ENCODE assay signal across 9 mouse cellular contexts in the genomic region with DNA sequence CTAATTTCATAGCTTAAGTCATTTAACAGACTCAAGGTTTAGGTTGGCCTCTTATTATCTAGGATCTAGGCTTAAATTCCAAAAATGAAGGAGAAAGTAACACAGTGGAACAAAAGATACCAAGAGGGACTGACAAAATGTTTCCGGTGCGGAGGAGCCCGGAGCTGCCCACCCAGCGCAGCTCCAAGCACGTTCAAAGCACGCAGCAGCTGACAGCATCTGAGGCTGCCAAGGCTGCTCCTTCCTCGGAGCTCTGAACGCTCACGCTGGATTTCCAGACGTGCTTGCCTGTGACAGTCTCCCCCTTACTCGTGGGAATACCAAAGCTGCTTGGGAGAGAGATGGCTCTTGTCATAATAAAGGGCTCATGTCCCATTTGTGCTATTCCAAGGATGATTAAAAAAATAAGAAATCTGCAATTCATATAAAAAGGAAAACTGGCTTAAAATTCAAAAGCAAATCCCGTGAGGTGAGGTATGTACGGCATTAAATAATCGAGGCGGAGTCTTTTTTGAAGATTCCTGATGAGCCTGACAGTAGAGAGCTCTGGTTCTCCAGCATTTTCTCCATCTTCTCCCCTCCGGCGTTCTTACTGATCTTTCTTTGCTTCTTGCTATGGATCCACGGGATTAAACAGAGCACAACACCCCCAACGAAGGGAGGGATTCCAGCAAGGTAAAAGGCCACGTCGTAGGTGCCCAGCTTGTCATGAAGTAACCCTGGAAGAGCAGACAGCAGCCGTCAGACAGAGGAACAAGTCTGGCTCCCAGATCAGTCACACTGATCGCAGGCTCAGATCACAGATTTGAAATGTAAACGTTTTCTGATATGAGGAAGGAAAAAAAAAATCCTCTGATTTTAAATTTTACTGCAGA. TPM values are rescaled to one million over a fixed set of nuclear protein-coding genes. Genes with fewer than 3 reads are reported as not detected.
DNase-seq lines count a peak whose midpoint lies in the region; ATAC-seq lines count a peak whose summit lies in the region.
"Had no signal": no experiment of that assay in that cellular context is flagged by ENCODE, and none has a peak within 500 bp of the region (broad histone marks: within the 10 kb centered on the region; RNA-seq: fewer than 3 reads in every experiment).

No protein-coding gene starts in this region.

- no peaks in the 10 kb centered on the region for H3K36me3 ChIP-seq in heart, embryonic 11.5 days (ENCODE audit: control insufficient read depth, insufficient read depth, low read length)
- H3K36me3 ChIP-seq in midbrain, embryonic 13.5 days = no peaks in the 10 kb centered on the region
- H3K36me3 ChIP-seq in midbrain, embryonic 11.5 days (ENCODE audit: control insufficient read depth, insufficient read depth, low read length) = no peaks in the 10 kb centered on the region
- no peaks in the 10 kb centered on the region; the same call in 1 of the 2 replicates for H3K36me3 ChIP-seq in intestine, embryonic 15.5 days
- H3K36me3 ChIP-seq in kidney, embryonic 15.5 days = no peaks in the 10 kb centered on the region
- H3K36me3 ChIP-seq in kidney, embryonic 14.5 days (ENCODE audit: control insufficient read depth, insufficient read depth, low read length) = no peaks in the 10 kb centered on the region
- H3K36me3 ChIP-seq: limb, embryonic 12.5 days had no signal

- H3K4me3 ChIP-seq in heart, embryonic 11.5 days (ENCODE audit: low read depth, low read length) = no peak overlapping the region
- H3K4me3 ChIP-seq in midbrain, embryonic 13.5 days (replicated peaks) = no peak overlapping the region; the same call in 1 of the 2 replicates
- no peak overlapping the region for H3K4me3 ChIP-seq in midbrain, embryonic 11.5 days (ENCODE audit: low read depth, low read length)
- no peak overlapping the region for H3K4me3 ChIP-seq in intestine, embryonic 15.5 days (replicated peaks)
- no peak overlapping the region for H3K4me3 ChIP-seq in kidney, embryonic 15.5 days (replicated peaks)
- no peak overlapping the region for H3K4me3 ChIP-seq in kidney, embryonic 14.5 days (ENCODE audit: low read length)
- H3K4me3 ChIP-seq: limb, embryonic 12.5 days had no signal

- no peaks in the 10 kb centered on the region for H3K27me3 ChIP-seq in heart, embryonic 11.5 days (ENCODE audit: control insufficient read depth, insufficient read depth, low read length)
- no peaks in the 10 kb centered on the region for H3K27me3 ChIP-seq in midbrain, embryonic 13.5 days
- H3K27me3 ChIP-seq in midbrain, embryonic 11.5 days (ENCODE audit: control insufficient read depth, insufficient read depth, low read length) = no peaks in the 10 kb centered on the region
- no peaks in the 10 kb centered on the region for H3K27me3 ChIP-seq in intestine, embryonic 15.5 days (replicated peaks)
- H3K27me3 ChIP-seq in kidney, embryonic 15.5 days = no peaks in the 10 kb centered on the region
- no peaks in the 10 kb centered on the region for H3K27me3 ChIP-seq in kidney, embryonic 14.5 days (ENCODE audit: control insufficient read depth, insufficient read depth, low read length)
- H3K27me3 ChIP-seq: limb, embryonic 12.5 days had no signal

- no peak overlapping the region for H3K9ac ChIP-seq in heart, embryonic 11.5 days (ENCODE audit: low read depth, low read length)
- no peak overlapping the region for H3K9ac ChIP-seq in midbrain, embryonic 13.5 days (replicated peaks)
- no peak overlapping the region for H3K9ac ChIP-seq in midbrain, embryonic 11.5 days (ENCODE audit: low read length)
- no peak overlapping the region for H3K9ac ChIP-seq in intestine, embryonic 15.5 days
- H3K9ac ChIP-seq in kidney, embryonic 15.5 days = no peak overlapping the region
- H3K9ac ChIP-seq in kidney, embryonic 14.5 days (ENCODE audit: low read depth, low read length) = no peak overlapping the region
- H3K9ac ChIP-seq: limb, embryonic 12.5 days had no signal

- H3K4me1 ChIP-seq in heart, embryonic 11.5 days (ENCODE audit: control insufficient read depth, insufficient read depth, low read length) = no peaks in the 10 kb centered on the region
- 0 out of 2 replicates have a peak, but pooled peaks cover 5% of the 10 kb centered on the region for H3K4me1 ChIP-seq in midbrain, embryonic 13.5 days (replicated peaks)
- no peaks in the 10 kb centered on the region for H3K4me1 ChIP-seq in midbrain, embryonic 11.5 days (ENCODE audit: control insufficient read depth, insufficient read depth, low read length)
- H3K4me1 ChIP-seq in intestine, embryonic 15.5 days (replicated peaks) = no peaks in the 10 kb centered on the region
- H3K4me1 ChIP-seq in kidney, embryonic 15.5 days = no peaks in the 10 kb centered on the region
- no peaks in the 10 kb centered on the region for H3K4me1 ChIP-seq in kidney, embryonic 14.5 days (ENCODE audit: control insufficient read depth, insufficient read depth, low read length)
- H3K4me1 ChIP-seq: limb, embryonic 12.5 days had no signal

- intact Hi-C loops in left cerebral cortex, postnatal 14 days (cut with DNase I) = no loop called here

- 76% methylated on average over 24 of the region's 24 CpGs for WGBS in heart, embryonic 11.5 days (ENCODE audit: insufficient replicate concordance)
- 58% methylated on average over 24 of the region's 24 CpGs for WGBS in midbrain, embryonic 13.5 days
- 73% methylated on average over 24 of the region's 24 CpGs for WGBS in midbrain, embryonic 11.5 days
- WGBS in intestine, embryonic 15.5 days = 70% methylated on average over 24 of the region's 24 CpGs
- WGBS in kidney, embryonic 15.5 days = 81% methylated on average over 24 of the region's 24 CpGs
- 77% methylated on average over 24 of the region's 24 CpGs for WGBS in kidney, embryonic 14.5 days

- H3K9me3 ChIP-seq in heart, embryonic 11.5 days (replicated peaks; ENCODE audit: control insufficient read depth, low read length) = no peaks in the 10 kb centered on the region
- H3K9me3 ChIP-seq in midbrain, embryonic 13.5 days = no peaks in the 10 kb centered on the region
- H3K9me3 ChIP-seq in midbrain, embryonic 11.5 days (ENCODE audit: control insufficient read depth, low read length) = no peaks in the 10 kb centered on the region
- no peaks in the 10 kb centered on the region for H3K9me3 ChIP-seq in intestine, embryonic 15.5 days
- no peaks in the 10 kb centered on the region for H3K9me3 ChIP-seq in kidney, embryonic 15.5 days (replicated peaks)
- no peaks in the 10 kb centered on the region for H3K9me3 ChIP-seq in kidney, embryonic 14.5 days (ENCODE audit: control insufficient read depth, low read length)
- H3K9me3 ChIP-seq: limb, embryonic 12.5 days had no signal

- ATAC-seq in heart, embryonic 11.5 days (replicated peaks; ENCODE audit: insufficient number of reproducible peaks, low FRiP score, low TSS enrichment) = no peak
- ATAC-seq in midbrain, embryonic 13.5 days = peak; percentile 77
- no peak for ATAC-seq in midbrain, embryonic 11.5 days (ENCODE audit: low FRiP score)
- no peak for ATAC-seq in intestine, embryonic 15.5 days
- no peak for ATAC-seq in kidney, embryonic 15.5 days (replicated peaks; ENCODE audit: low FRiP score)
- ATAC-seq in kidney, embryonic 14.5 days (ENCODE audit: low FRiP score, low TSS enrichment) = no peak

- H3K27ac ChIP-seq in heart, embryonic 11.5 days (ENCODE audit: low read depth, low read length) = no peak overlapping the region
- peak overlapping the region; percentile 68 for H3K27ac ChIP-seq in midbrain, embryonic 13.5 days
- H3K27ac ChIP-seq in midbrain, embryonic 11.5 days (ENCODE audit: low read depth, low read length) = no peak overlapping the region
- no peak overlapping the region for H3K27ac ChIP-seq in intestine, embryonic 15.5 days
- no peak overlapping the region for H3K27ac ChIP-seq in kidney, embryonic 15.5 days
- H3K27ac ChIP-seq in kidney, embryonic 14.5 days (ENCODE audit: low read depth, low read length) = no peak overlapping the region
- H3K27ac ChIP-seq: limb, embryonic 12.5 days had no signal

- H3K4me2 ChIP-seq in heart, embryonic 11.5 days = no peak overlapping the region
- H3K4me2 ChIP-seq in midbrain, embryonic 13.5 days (replicated peaks) = peak overlapping the region; percentile 28
- H3K4me2 ChIP-seq in midbrain, embryonic 11.5 days = no peak overlapping the region
- no peak overlapping the region for H3K4me2 ChIP-seq in intestine, embryonic 15.5 days (replicated peaks)
- H3K4me2 ChIP-seq in kidney, embryonic 15.5 days = no peak overlapping the region
- H3K4me2 ChIP-seq in kidney, embryonic 14.5 days (replicated peaks; ENCODE audit: low read depth, low read length) = no peak overlapping the region
- H3K4me2 ChIP-seq: limb, embryonic 12.5 days had no signal

- peak; percentile 82 for DNase-seq in heart, adult 11 months
- DNase-seq in midbrain, embryonic 11.5 days (ENCODE audit: low spot score, missing footprints) = no peak
- peak; percentile 71 to 77 for DNase-seq in left cerebral cortex, postnatal 14 days (ENCODE audit: low spot score in 2 of 2)

RNA-seq across cellular contexts. Expression of gene Mfsd4b1, which starts 11.9 kb away (rescaled TPM):
- polyA plus RNA-seq in heart, embryonic 11.5 days (2014; fragmentation: Nextera tagmentation; extraction: Ambion mirVana) = 0.11 and 0.32 TPM in 2 replicates
- 0.36 and 0.46 TPM in 2 replicates for polyA plus RNA-seq in midbrain, embryonic 13.5 days (2015; fragmentation: Nextera tagmentation; extraction: Ambion mirVana)
- not detected in 2 replicates for polyA plus RNA-seq in midbrain, embryonic 11.5 days (2014; fragmentation: Nextera tagmentation; extraction: Ambion mirVana)
- under 1 TPM in 1 of 2 experiments, not detected in 1; 0.80 TPM for total RNA-seq in left cerebral cortex, postnatal 14 days (2021)
- 0.85 and 0.90 TPM in 2 replicates for polyA plus RNA-seq in intestine, embryonic 15.5 days (2015; fragmentation: Nextera tagmentation; extraction: Ambion mirVana)
- 5.1 and 5.8 TPM in 2 replicates for polyA plus RNA-seq in kidney, embryonic 15.5 days (2015; fragmentation: Nextera tagmentation; extraction: Ambion mirVana)
- polyA plus RNA-seq in kidney, embryonic 14.5 days (2014; fragmentation: Nextera tagmentation; extraction: Ambion mirVana) = 0.40 and 1.5 TPM in 2 replicates

RNA-seq across cellular contexts. Expression of gene Mfsd4b5, which starts 50.5 kb away (rescaled TPM):
- polyA plus RNA-seq in heart, embryonic 11.5 days (2014; fragmentation: Nextera tagmentation; extraction: Ambion mirVana) = 0.07 TPM in 1 of 2 replicates, not detected in the other
- polyA plus RNA-seq in midbrain, embryonic 13.5 days (2015; fragmentation: Nextera tagmentation; extraction: Ambion mirVana) = not detected in 2 replicates
- 0.12 TPM in 1 of 2 replicates, not detected in the other for polyA plus RNA-seq in midbrain, embryonic 11.5 days (2014; fragmentation: Nextera tagmentation; extraction: Ambion mirVana)
- total RNA-seq in left cerebral cortex, postnatal 14 days (2021) = under 1 TPM; 0.25 to 0.33 TPM
- 0.29 and 0.30 TPM in 2 replicates for polyA plus RNA-seq in intestine, embryonic 15.5 days (2015; fragmentation: Nextera tagmentation; extraction: Ambion mirVana)
- polyA plus RNA-seq in kidney, embryonic 15.5 days (2015; fragmentation: Nextera tagmentation; extraction: Ambion mirVana) = 3.3 and 4.1 TPM in 2 replicates
- polyA plus RNA-seq in kidney, embryonic 14.5 days (2014; fragmentation: Nextera tagmentation; extraction: Ambion mirVana) = 0.43 and 0.80 TPM in 2 replicates
